Mouse (Mus musculus) midbrain, postnatal 0 days (tissue): ENCODE measurements at regions not wholly inside any gene's neighbourhood (a gene's known extent, or its start where the extent isn't known, plus 50 kb on each side); places are given as distances from the start of the nearest gene placed in this dataset.

Source experiments
- ATAC-seq: fragments of 200-750 bp; cut with Nextera tagmentation; 2 replicates; pipeline ENCODE4 v1.8.0; 2017; ENCODE audit warnings: moderate number of reproducible peaks, mild to moderate bottlenecking, moderate TSS enrichment, moderate library complexity; ENCODE audit not compliant: low FRiP score
- DNase-seq: peaks from one replicate; pipeline ENCODE4 v3.0.0-alpha.2; 2015; ENCODE audit warnings: low spot score
- H3K27ac ChIP-seq: fragments of 300-500 bp; sonication (generic); 2 replicates; pipeline ENCODE4 v1.5.1; 2014; ENCODE audit warnings: low read depth, mild to moderate bottlenecking, low read length, mixed read lengths
- H3K27me3 ChIP-seq: fragments of 300-500 bp; sonication (generic); 2 replicates; pipeline ENCODE4 v1.6.1; 2014; ENCODE audit warnings: low read length, control low read depth, mixed read lengths; ENCODE audit not compliant: insufficient read depth
- H3K36me3 ChIP-seq: fragments of 300-500 bp; sonication (generic); 2 replicates; pipeline ENCODE4 v1.6.1; 2014; ENCODE audit warnings: low read length, control low read depth, mixed read lengths; ENCODE audit not compliant: insufficient read depth
- H3K4me1 ChIP-seq: fragments of 300-500 bp; sonication (generic); 2 replicates; pipeline ENCODE4 v1.6.1; 2014; ENCODE audit warnings: mild to moderate bottlenecking, control low read depth, antibody characterized with exemption, low read length, mixed read lengths; ENCODE audit not compliant: insufficient read depth
- H3K4me2 ChIP-seq: fragments of 300-500 bp; sonication (generic); 2 replicates; pipeline ENCODE4 v1.6.1; 2014; ENCODE audit warnings: low read depth, mild to moderate bottlenecking, low read length, mixed read lengths; ENCODE audit not compliant: poor library complexity, severe bottlenecking
- H3K4me3 ChIP-seq: fragments of 300-500 bp; sonication (generic); 2 replicates; pipeline ENCODE4 v1.5.1; 2014; ENCODE audit warnings: low read depth, mild to moderate bottlenecking, low read length, moderate library complexity
- H3K9ac ChIP-seq: fragments of 300-500 bp; sonication (generic); replicated peaks from 2 replicates; pipeline ENCODE4 v1.6.1; 2014; ENCODE audit warnings: mild to moderate bottlenecking, low read length, moderate library complexity, mixed read lengths; ENCODE audit not compliant: poor library complexity, severe bottlenecking
- H3K9me3 ChIP-seq: fragments of 300-500 bp; sonication (generic); 2 replicates; pipeline ENCODE4 v1.6.1; 2016; ENCODE audit warnings: low read length, control low read depth
- CTCF ChIP-seq: IDR thresholded peaks from 2 replicates; pipeline ENCODE4 v1.5.1; 2016; ENCODE audit warnings: antibody characterized with exemption, mild to moderate bottlenecking
- WGBS: fragments of 180-500 bp; shearing (Covaris S2); extraction: QIAGEN DNeasy Blood & Tissue Kit; methylation state at CpG from one replicate; pipeline ENCODE4 v1.1.7; 2014; 5-methylcytosine and 5-hydroxymethylcytosine counted together

DNA sequence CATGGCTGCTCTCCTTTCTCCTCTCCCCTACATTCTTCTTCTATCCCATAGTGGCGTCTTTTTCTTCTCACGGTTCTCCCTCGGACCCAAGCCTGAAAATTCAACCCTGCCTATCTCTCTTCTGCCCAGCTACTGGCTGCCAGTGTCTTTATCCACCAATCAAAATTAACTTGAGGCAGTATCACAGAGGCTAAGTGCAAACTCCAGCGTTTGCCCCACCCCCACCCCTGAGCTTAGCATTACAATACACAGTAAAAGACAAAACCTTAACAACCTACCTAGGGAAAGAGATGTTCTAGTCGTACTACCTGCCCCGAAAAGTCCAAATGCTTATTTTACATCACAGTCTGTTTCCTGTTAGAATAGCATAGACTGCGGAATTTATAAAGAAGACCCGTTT is 93.2 kb downstream of the Arl4c start:
- Histone ChIP-seq H3K27me3 (no peaks in the 10 kb centered on the region), H3K27ac (no peak overlapping the region), H3K9ac (no peak overlapping the region), H3K4me3 (no peak overlapping the region), H3K4me1 (no peaks in the 10 kb centered on the region), H3K9me3 (no peaks in the 10 kb centered on the region), H3K36me3 (no peaks in the 10 kb centered on the region), H3K4me2 (no peak overlapping the region)
- ATAC-seq (no peak), DNase-seq (no peak)
- WGBS, result 50% methylated on average over 8 of the region's 8 CpGs
- TF ChIP-seq CTCF, result no peak

DNA sequence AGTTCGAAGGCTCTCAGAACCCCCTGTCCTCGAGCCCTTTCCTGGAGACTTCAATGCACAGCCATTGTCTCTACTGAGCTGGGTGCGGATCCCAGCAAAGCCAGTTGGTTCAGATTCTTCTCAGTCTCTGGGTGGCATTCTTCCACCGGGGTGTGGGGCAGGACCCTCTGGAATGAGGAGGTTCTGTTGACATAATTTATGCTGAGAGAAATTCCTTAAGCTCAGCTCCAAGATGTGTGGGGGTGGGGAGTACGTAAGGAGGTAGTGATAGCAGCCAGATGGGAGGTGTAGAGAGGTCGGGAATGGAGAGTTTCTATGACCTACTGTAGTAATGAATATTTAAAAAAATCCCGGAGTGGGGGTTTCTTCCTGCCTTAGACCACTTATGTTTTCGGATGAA is 93.8 kb downstream of the Arl4c start:
- DNase-seq (no peak), ATAC-seq (no peak)
- no peak for TF ChIP-seq CTCF
- no peaks in the 10 kb centered on the region for H3K9me3 ChIP-seq
- no peak overlapping the region for H3K9ac ChIP-seq
- WGBS, result 58% methylated on average over 8 of the region's 8 CpGs
- no peaks in the 10 kb centered on the region for H3K36me3 ChIP-seq
- no peaks in the 10 kb centered on the region for H3K27me3 ChIP-seq
- no peak overlapping the region for H3K4me2 ChIP-seq
- H3K4me3 ChIP-seq, result no peak overlapping the region
- H3K4me1 ChIP-seq, result no peaks in the 10 kb centered on the region
- H3K27ac ChIP-seq, result no peak overlapping the region

DNA sequence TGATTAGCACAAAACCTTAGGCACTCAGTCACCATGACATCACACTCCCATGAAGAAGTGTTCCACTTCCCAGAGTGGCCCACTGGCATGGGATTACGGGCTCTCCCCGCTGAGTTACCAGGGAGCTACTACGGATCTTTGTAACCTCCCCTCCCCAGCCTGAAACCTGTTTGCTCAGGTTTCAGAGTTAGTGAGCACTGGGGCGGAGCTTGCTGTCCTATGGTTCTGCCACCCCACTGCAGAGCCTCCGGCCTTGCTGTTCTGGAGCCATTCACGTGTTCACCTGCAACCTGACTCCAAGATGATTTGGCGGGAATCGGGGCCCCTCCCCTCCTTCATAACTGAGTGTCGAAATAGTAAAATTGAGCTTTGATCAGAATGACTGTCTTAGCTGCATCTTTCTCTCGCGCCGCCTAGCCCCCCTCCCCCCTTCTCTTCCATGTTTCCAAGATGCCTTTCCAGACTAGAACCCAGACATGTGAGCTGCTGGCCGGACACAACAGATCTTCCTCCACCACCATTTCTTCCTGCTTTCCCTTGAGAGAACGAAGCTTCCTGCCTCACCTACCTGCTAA is 95.8 kb upstream of the Glrp1 start:
- H3K9ac ChIP-seq, result no peak overlapping the region
- no peak overlapping the region for H3K4me3 ChIP-seq
- DNase-seq, result no peak
- no peaks in the 10 kb centered on the region for H3K9me3 ChIP-seq
- WGBS, result 59% methylated on average over 14 of the region's 14 CpGs
- TF ChIP-seq CTCF, result no peak
- no peak overlapping the region for H3K4me2 ChIP-seq
- no peaks in the 10 kb centered on the region for H3K4me1 ChIP-seq
- no peak for ATAC-seq
- no peaks in the 10 kb centered on the region for H3K36me3 ChIP-seq
- no peak overlapping the region for H3K27ac ChIP-seq
- H3K27me3 ChIP-seq, result no peaks in the 10 kb centered on the region

DNA sequence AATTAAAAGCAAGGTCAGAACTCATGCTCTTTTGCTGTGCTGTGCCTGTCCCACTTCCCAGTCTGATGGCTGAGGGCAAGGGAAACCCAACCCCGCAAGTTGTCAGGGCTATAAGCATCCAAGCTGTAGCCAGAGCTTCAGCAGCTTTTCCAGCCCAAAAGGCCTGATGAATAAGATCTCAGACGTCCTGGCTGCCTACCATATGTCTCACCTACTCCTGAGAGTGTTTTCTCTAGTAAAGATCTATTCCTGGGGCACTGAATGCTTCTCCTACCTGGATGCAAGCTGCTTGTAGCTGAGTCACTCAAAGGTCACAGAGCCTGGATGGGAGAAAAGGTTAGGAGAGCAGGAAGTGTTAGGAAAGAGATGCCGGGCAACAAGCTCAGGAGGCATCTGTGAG is 92.4 kb upstream of the Glrp1 start:
- ATAC-seq (no peak), DNase-seq (no peak)
- H3K36me3 ChIP-seq, result no peaks in the 10 kb centered on the region
- no peak overlapping the region for H3K4me3 ChIP-seq
- WGBS, result 75% methylated on average over 3 of the region's 3 CpGs
- no peak overlapping the region for H3K27ac ChIP-seq
- no peaks in the 10 kb centered on the region for H3K9me3 ChIP-seq
- H3K9ac ChIP-seq, result no peak overlapping the region
- H3K4me2 ChIP-seq, result no peak overlapping the region
- no peaks in the 10 kb centered on the region for H3K27me3 ChIP-seq
- H3K4me1 ChIP-seq, result no peaks in the 10 kb centered on the region
- no peak for TF ChIP-seq CTCF

GRCm38 (mm10) chr1:88601801-88602200 is 91.9 kb upstream of the Glrp1 start:
- DNase-seq (no peak), ATAC-seq (no peak)
- no peak for TF ChIP-seq CTCF
- Histone ChIP-seq H3K4me3 (no peak overlapping the region), H3K4me2 (no peak overlapping the region), H3K36me3 (no peaks in the 10 kb centered on the region), H3K9me3 (no peaks in the 10 kb centered on the region), H3K27me3 (no peaks in the 10 kb centered on the region), H3K9ac (no peak overlapping the region), H3K27ac (no peak overlapping the region), H3K4me1 (no peaks in the 10 kb centered on the region)
- WGBS, result 80% methylated on average over 8 of the region's 8 CpGs

- H3K36me3 ChIP-seq, result no peaks in the 10 kb centered on the region
- WGBS, result 86% methylated on average over 1 of the region's 1 CpGs
- no peak for DNase-seq
- H3K4me2 ChIP-seq, result no peak overlapping the region
- no peaks in the 10 kb centered on the region for H3K9me3 ChIP-seq
- no peaks in the 10 kb centered on the region for H3K27me3 ChIP-seq
- no peak for ATAC-seq
- H3K4me1 ChIP-seq, result no peaks in the 10 kb centered on the region
- no peak overlapping the region for H3K4me3 ChIP-seq
- TF ChIP-seq CTCF, result no peak
- no peak overlapping the region for H3K27ac ChIP-seq
- H3K9ac ChIP-seq, result no peak overlapping the region
Measured at GRCm38 (mm10) chr1:88600145-88600544, 90.3 kb upstream of the Glrp1 start.
